ENCODE assay signal across 20 mouse cellular contexts in the genomic region with DNA sequence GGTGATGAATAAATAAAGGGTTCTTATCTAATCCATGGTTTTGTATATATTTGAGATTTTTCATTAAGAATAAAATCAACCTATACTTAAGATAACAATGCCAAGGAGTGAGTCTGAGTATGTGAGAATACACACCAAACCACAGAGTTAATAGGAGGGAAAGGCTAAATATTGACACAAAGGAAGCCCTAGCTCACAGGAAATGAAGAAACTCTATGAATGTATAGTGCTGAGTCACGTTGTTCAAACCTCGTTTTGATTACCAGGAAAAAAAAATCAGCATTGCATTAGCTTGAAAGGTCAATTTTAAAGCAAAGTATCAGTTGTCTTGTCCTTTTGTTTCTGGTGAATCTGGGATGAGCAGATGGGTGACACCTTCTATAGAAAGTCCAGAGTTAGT. TPM values are rescaled to one million over a fixed set of nuclear protein-coding genes. Genes with fewer than 3 reads are reported as not detected.
A peak's percentile ranks its signal among the peaks of the same experiment; 100 is the strongest.
DNase-seq lines count a peak whose midpoint lies in the region; ATAC-seq and TF ChIP-seq lines count a peak whose summit lies in the region.
"Had no signal": no experiment of that assay in that cellular context is flagged by ENCODE, and none has a peak within 500 bp of the region (broad histone marks: within the 10 kb centered on the region; RNA-seq: fewer than 3 reads in every experiment).

No protein-coding gene starts in this region.

- no peaks in the 10 kb centered on the region for H3K4me1 ChIP-seq in stomach, embryonic 16.5 days (ENCODE audit: control insufficient read depth, insufficient read depth, low read length)
- no peaks in the 10 kb centered on the region for H3K4me1 ChIP-seq in forebrain, embryonic 13.5 days
- H3K4me1 ChIP-seq: embryonic facial prominence, embryonic 12.5 days; embryonic facial prominence, embryonic 15.5 days; forebrain, embryonic 15.5 days; heart, embryonic 15.5 days; hindbrain, embryonic 10.5 days; hindbrain, embryonic 13.5 days had no signal

- no peaks in the 10 kb centered on the region for H3K79me2 ChIP-seq in C2C12 (ENCODE audit: control insufficient read depth, insufficient read depth)

- no peak overlapping the region for H3K4me2 ChIP-seq in stomach, embryonic 16.5 days (ENCODE audit: low read depth, low read length)
- H3K4me2 ChIP-seq in forebrain, embryonic 13.5 days, result no peak overlapping the region
- H3K4me2 ChIP-seq: embryonic facial prominence, embryonic 12.5 days; embryonic facial prominence, embryonic 15.5 days; forebrain, embryonic 15.5 days; heart, embryonic 11.5 days; heart, embryonic 15.5 days; hindbrain, embryonic 13.5 days had no signal

- no peak for TF ChIP-seq CTCF in C2C12 (IDR thresholded peaks at IDR 0.05; ENCODE audit: control insufficient read depth, insufficient read depth, insufficient read length)

- H3K27ac ChIP-seq in stomach, embryonic 16.5 days (ENCODE audit: low read length), result no peak overlapping the region
- H3K27ac ChIP-seq in forebrain, embryonic 13.5 days, result no peak overlapping the region
- H3K27ac ChIP-seq: embryonic facial prominence, embryonic 12.5 days; embryonic facial prominence, embryonic 15.5 days; forebrain, embryonic 15.5 days; heart, embryonic 15.5 days; hindbrain, embryonic 10.5 days; hindbrain, embryonic 13.5 days had no signal

- no peaks in the 10 kb centered on the region for H3K79me3 ChIP-seq in C2C12 (ENCODE audit: low read depth)

- no peak overlapping the region for H3K4me3 ChIP-seq in C2C12 (ENCODE audit: insufficient read depth, poor library complexity, severe bottlenecking)
- H3K4me3 ChIP-seq in stomach, embryonic 16.5 days (replicated peaks; ENCODE audit: low read length), result no peak overlapping the region
- H3K4me3 ChIP-seq in forebrain, embryonic 13.5 days, result no peak overlapping the region
- H3K4me3 ChIP-seq: embryonic facial prominence, embryonic 12.5 days; embryonic facial prominence, embryonic 15.5 days; forebrain, embryonic 15.5 days; heart, embryonic 15.5 days; hindbrain, embryonic 10.5 days; hindbrain, embryonic 13.5 days had no signal

- no peaks in the 10 kb centered on the region for H3K36me3 ChIP-seq in C2C12 (ENCODE audit: control insufficient read depth, insufficient read depth)
- H3K36me3 ChIP-seq in stomach, embryonic 16.5 days (ENCODE audit: control insufficient read depth, insufficient read depth, low read length), result no peaks in the 10 kb centered on the region
- no peaks in the 10 kb centered on the region for H3K36me3 ChIP-seq in forebrain, embryonic 13.5 days (ENCODE audit: poor library complexity, severe bottlenecking)
- H3K36me3 ChIP-seq: embryonic facial prominence, embryonic 12.5 days; embryonic facial prominence, embryonic 15.5 days; forebrain, embryonic 15.5 days; G1E; heart, embryonic 15.5 days; hindbrain, embryonic 10.5 days; hindbrain, embryonic 13.5 days had no signal

- peak; percentile 25; the same call in 1 of the 2 replicates for ATAC-seq in megakaryocyte, adult 5-6 weeks (ENCODE audit: poor library complexity, severe bottlenecking)
- ATAC-seq in stomach, embryonic 16.5 days (ENCODE audit: insufficient read depth, low FRiP score), result peak; percentile 83; the same call in 1 of the 2 replicates
- no peak for ATAC-seq in forebrain, embryonic 13.5 days
- ATAC-seq: hindbrain, embryonic 16.5 days had no signal

- H3ac ChIP-seq in C2C12 (ENCODE audit: control insufficient read depth, insufficient read length, low read depth), result no peak overlapping the region

- H3K9ac ChIP-seq in stomach, embryonic 16.5 days (ENCODE audit: low read length), result no peak overlapping the region
- H3K9ac ChIP-seq in forebrain, embryonic 13.5 days, result no peak overlapping the region
- H3K9ac ChIP-seq: embryonic facial prominence, embryonic 12.5 days; embryonic facial prominence, embryonic 15.5 days; forebrain, embryonic 15.5 days; heart, embryonic 15.5 days; hindbrain, embryonic 13.5 days had no signal

- H3K9me3 ChIP-seq in stomach, embryonic 16.5 days (replicated peaks; ENCODE audit: control insufficient read depth, low read length), result no peaks in the 10 kb centered on the region
- H3K9me3 ChIP-seq in forebrain, embryonic 13.5 days (replicated peaks), result no peaks in the 10 kb centered on the region
- H3K9me3 ChIP-seq: embryonic facial prominence, embryonic 12.5 days; embryonic facial prominence, embryonic 15.5 days; forebrain, embryonic 15.5 days; G1E; heart, embryonic 15.5 days; hindbrain, embryonic 10.5 days; hindbrain, embryonic 13.5 days had no signal

- peak; percentile 52 for DNase-seq in 3T3-L1 (ENCODE audit: low read depth, low spot score)
- DNase-seq in layer of hippocampus, adult 18-20 months (ENCODE audit: low spot score in 2 of 2), result no peak
- no peak for DNase-seq in kidney, adult 18-20 months
- DNase-seq: cerebellum, adult 11 months; cerebellum, adult 2 months; cerebellum, adult 9-11 months had no signal

- 29% methylated on average over 2 of the region's 2 CpGs for WGBS in stomach, embryonic 16.5 days
- 66% methylated on average over 2 of the region's 2 CpGs for WGBS in forebrain, embryonic 13.5 days

- no peaks in the 10 kb centered on the region for H3K27me3 ChIP-seq in C2C12 (ENCODE audit: control insufficient read depth, insufficient read depth, insufficient read length)
- H3K27me3 ChIP-seq in stomach, embryonic 16.5 days (ENCODE audit: control insufficient read depth, insufficient read depth, low read length), result no peaks in the 10 kb centered on the region
- 0 out of 2 replicates have a peak, but pooled peaks cover 4% of the 10 kb centered on the region for H3K27me3 ChIP-seq in forebrain, embryonic 13.5 days
- H3K27me3 ChIP-seq: CH12.LX; embryonic facial prominence, embryonic 12.5 days; embryonic facial prominence, embryonic 15.5 days; forebrain, embryonic 15.5 days; heart, embryonic 15.5 days; hindbrain, embryonic 13.5 days had no signal

TF ChIP-seq in C2C12, 6 proteins besides CTCF, POLR2A, EP300 and RAD21:
- no peak for TF ChIP-seq MYOG (IDR thresholded peaks at IDR 0.05; ENCODE audit: control insufficient read depth, extremely low read depth, insufficient read length)
- no peak for TF ChIP-seq FOSL1 (IDR thresholded peaks at IDR 0.05; ENCODE audit: insufficient read depth, low read length, poor library complexity, severe bottlenecking)
- TF ChIP-seq MAX (IDR thresholded peaks at IDR 0.05), result no peak
- TF ChIP-seq CEBPB (IDR thresholded peaks at IDR 0.05; ENCODE audit: low read depth), result peak; percentile 23
- TF ChIP-seq MYOD1 (IDR thresholded peaks at IDR 0.05; ENCODE audit: control insufficient read depth, insufficient read length, low read depth), result no peak
- TF ChIP-seq USF1 (IDR thresholded peaks at IDR 0.05; ENCODE audit: low read depth), result no peak

RNA-seq across cellular contexts. Expression of a gene that starts 12.2 kb away (rescaled TPM):
- 1.2 TPM for polyA plus RNA-seq in C2C12 (2012; fragmentation: generic; extraction: Trizol)
- total RNA-seq in megakaryocyte, adult 5-6 weeks (2015), result 9.3 and 11.7 TPM in 2 replicates
- total RNA-seq in megakaryocyte, adult 5-6 weeks (2017), result 15.6 and 22.3 TPM in 2 replicates
- 16.6 and 17.4 TPM in 2 replicates for polyA plus RNA-seq in stomach, embryonic 16.5 days (2015; fragmentation: Nextera tagmentation; extraction: Ambion mirVana)
- 10 to 100 TPM; 34.8 to 35.0 TPM for total RNA-seq in layer of hippocampus, adult 18-20 months (2021)
- polyA plus RNA-seq in forebrain, embryonic 13.5 days (2015; fragmentation: Nextera tagmentation; extraction: Ambion mirVana), result 35.8 and 37.0 TPM in 2 replicates

RNA-seq across cellular contexts. Expression of a gene that starts 19.2 kb away (rescaled TPM):
- polyA plus RNA-seq in C2C12 (2012; fragmentation: generic; extraction: Trizol), result 2.3 TPM
- total RNA-seq in megakaryocyte, adult 5-6 weeks (2015), result 26.1 and 29.3 TPM in 2 replicates
- 11.0 and 12.6 TPM in 2 replicates for total RNA-seq in megakaryocyte, adult 5-6 weeks (2017)
- polyA plus RNA-seq in stomach, embryonic 16.5 days (2015; fragmentation: Nextera tagmentation; extraction: Ambion mirVana), result 3.6 and 3.7 TPM in 2 replicates
- 10 to 100 TPM; 40.6 to 40.8 TPM for total RNA-seq in layer of hippocampus, adult 18-20 months (2021)
- polyA plus RNA-seq in forebrain, embryonic 13.5 days (2015; fragmentation: Nextera tagmentation; extraction: Ambion mirVana), result 7.0 and 7.6 TPM in 2 replicates
